Mouse (Mus musculus) cerebellum, adult 2 months (tissue): ENCODE data around the gene Myo1f. TPM values are rescaled to one million over a fixed set of nuclear protein-coding genes. Genes with fewer than 3 reads are reported as not detected.
A peak's percentile ranks its signal among the peaks of the same experiment; 100 is the strongest.

Source experiments
- DNase-seq, 2 experiments: peaks; one replicate each; pipeline ENCODE4 v3.0.0; 2021
- H3K27ac ChIP-seq: fragments of 200-500 bp; 2 replicates; pipeline ENCODE4 v1.5.1; 2012; ENCODE audit warnings: low read length, control low read depth, inconsistent platforms; ENCODE audit not compliant: insufficient read depth
- H3K27me3 ChIP-seq: fragments of 200-500 bp; 2 replicates; pipeline ENCODE4 v1.6.1; 2012; ENCODE audit warnings: inconsistent platforms, mild to moderate bottlenecking, low read length, moderate library complexity; ENCODE audit not compliant: control insufficient read depth, insufficient read depth
- H3K4me1 ChIP-seq: fragments of 200-500 bp; 2 replicates; pipeline ENCODE4 v1.6.1; 2011; ENCODE audit warnings: low read length; ENCODE audit not compliant: control insufficient read depth, insufficient read depth
- H3K4me3 ChIP-seq: fragments of 200-500 bp; replicated peaks from 2 replicates; pipeline ENCODE3; 2011; ENCODE audit warnings: mild to moderate bottlenecking, low read depth, low read length, control low read depth; ENCODE audit not compliant: insufficient read depth
- CTCF ChIP-seq: fragments of 200-500 bp; IDR thresholded peaks from 2 replicates; pipeline ENCODE4 v1.5.1; 2011; ENCODE audit warnings: low read depth, mild to moderate bottlenecking, control low read depth, low read length, moderate library complexity, borderline replicate concordance; ENCODE audit not compliant: insufficient read depth
- POLR2A ChIP-seq: fragments of 200-500 bp; IDR thresholded peaks from 2 replicates; pipeline ENCODE4 v1.6.1; 2011; ENCODE audit warnings: low read length, control low read depth, borderline replicate concordance; ENCODE audit not compliant: insufficient read depth
- WGBS: fragments of 180-500 bp; shearing (Covaris S2); methylation state at CpG from one replicate; pipeline ENCODE4 v1.1.7; 2018; 5-methylcytosine and 5-hydroxymethylcytosine counted together
- polyA plus RNA-seq: library from polyadenylated mRNA; depleted of rRNA; stranded (reverse); fragments of >200 nt; gene quantifications from 2 replicates; pipeline ENCODE4 v1.2.3, GENCODE M21; 2012

The Myo1f gene
- polyA plus RNA-seq, 1 experiment = 1.0 TPM

- TF ChIP-seq POLR2A (no peak), CTCF (no peak)
- peaks cover 9% of the 10 kb centered on the region for H3K4me1 ChIP-seq
- H3K27me3 ChIP-seq = no peaks in the 10 kb centered on the region
- H3K4me3 ChIP-seq = peak overlapping the region; percentile 81
- H3K27ac ChIP-seq = peak overlapping the region; percentile 83
- DNase-seq = no peak
- WGBS = 21% methylated on average over 2 of the region's 2 CpGs
Observed at GRCm38 (mm10) chr17:33524806-33525373, 30.6 kb upstream of the Myo1f start.

GRCm38 (mm10) chr17:33526506-33526905 is 29.0 kb upstream of the Myo1f start:
- Histone ChIP-seq H3K27ac (no peak overlapping the region), H3K4me3 (no peak overlapping the region), H3K4me1 (peaks cover 9% of the 10 kb centered on the region), H3K27me3 (no peaks in the 10 kb centered on the region)
- no peak for DNase-seq
- 27% methylated on average over 3 of the region's 3 CpGs for WGBS
- TF ChIP-seq POLR2A (no peak), CTCF (no peak)

- DNase-seq = peak; percentile 68
- TF ChIP-seq CTCF (peak; percentile 80), POLR2A (no peak)
- no peak overlapping the region for H3K4me3 ChIP-seq
- no peaks in the 10 kb centered on the region for H3K27me3 ChIP-seq
- H3K4me1 ChIP-seq = peaks cover 3% of the 10 kb centered on the region
- WGBS = 75% methylated on average over 3 of the region's 3 CpGs
- H3K27ac ChIP-seq = no peak overlapping the region
Observed at GRCm38 (mm10) chr17:33539106-33539675, 16.3 kb upstream of the Myo1f start.

GRCm38 (mm10) chr17:33539878-33540277 is 15.6 kb upstream of the Myo1f start:
- H3K27me3 ChIP-seq = no peaks in the 10 kb centered on the region
- TF ChIP-seq POLR2A = no peak
- no peak for TF ChIP-seq CTCF
- 31% methylated on average over 4 of the region's 4 CpGs for WGBS
- H3K27ac ChIP-seq = peak overlapping the region; percentile 43
- peak; percentile 52 to 71 for DNase-seq
- no peak overlapping the region for H3K4me3 ChIP-seq
- peaks cover 3% of the 10 kb centered on the region for H3K4me1 ChIP-seq

GRCm38 (mm10) chr17:33549212-33549611 is 6.3 kb upstream of the Myo1f start:
- no peak overlapping the region for H3K4me3 ChIP-seq
- DNase-seq = peak; percentile 91 to 97
- TF ChIP-seq POLR2A = no peak
- no peak for TF ChIP-seq CTCF
- peak overlapping the region; percentile 5 for H3K27ac ChIP-seq
- H3K4me1 ChIP-seq = peaks cover 32% of the 10 kb centered on the region
- WGBS = 15% methylated on average over 6 of the region's 6 CpGs
- H3K27me3 ChIP-seq = no peaks in the 10 kb centered on the region

- DNase-seq = peak; percentile 38 to 44
- Histone ChIP-seq H3K27ac (no peak overlapping the region), H3K4me1 (peaks cover 32% of the 10 kb centered on the region), H3K27me3 (no peaks in the 10 kb centered on the region), H3K4me3 (no peak overlapping the region)
- no peak for TF ChIP-seq POLR2A
- TF ChIP-seq CTCF = no peak
- WGBS = 55% methylated on average over 10 of the region's 10 CpGs
Observed at GRCm38 (mm10) chr17:33550388-33550787, 5.1 kb upstream of the Myo1f start.

- no peak overlapping the region for H3K27ac ChIP-seq
Observed at GRCm38 (mm10) chr17:33552113-33552512, 3.4 kb upstream of the Myo1f start.

GRCm38 (mm10) chr17:33552964-33553363 is 2.5 kb upstream of the Myo1f start:
- H3K4me1 ChIP-seq = peaks cover 32% of the 10 kb centered on the region
- no peaks in the 10 kb centered on the region for H3K27me3 ChIP-seq
- H3K27ac ChIP-seq = no peak overlapping the region
- TF ChIP-seq POLR2A (no peak), CTCF (peak; percentile 43; the same call in 1 of the 2 replicates)
- WGBS = 54% methylated on average over 4 of the region's 4 CpGs
- DNase-seq = no peak
- H3K4me3 ChIP-seq = no peak overlapping the region

More at GRCm38 (mm10) chr17:33552113-33552512, 3.4 kb upstream of the Myo1f start:
- DNase-seq = no peak
- WGBS = 96% methylated on average over 4 of the region's 4 CpGs
- no peak for TF ChIP-seq POLR2A
- TF ChIP-seq CTCF = no peak
- Histone ChIP-seq H3K4me1 (peaks cover 32% of the 10 kb centered on the region), H3K4me3 (no peak overlapping the region), H3K27me3 (no peaks in the 10 kb centered on the region)
